Mouse (Mus musculus) midbrain, embryonic 13.5 days (tissue): ENCODE data around the gene Dctpp1. TPM values are rescaled to one million over a fixed set of nuclear protein-coding genes. Genes with fewer than 3 reads are reported as not detected.
A peak's percentile ranks its signal among the peaks of the same experiment; 100 is the strongest.
"Not testable (repeated sequence)": the region's sequence is repeated elsewhere in the genome, so short reads cannot be mapped to it uniquely, and the experiment has no call there.

ENCODE experiments used
- ATAC-seq: fragments of 200-750 bp; cut with Nextera tagmentation; 2 replicates; pipeline ENCODE4 v1.8.0; 2017; ENCODE audit warnings: mild to moderate bottlenecking, moderate TSS enrichment, moderate library complexity
- H3K27ac ChIP-seq: fragments of 300-500 bp; sonication (generic); 2 replicates; pipeline ENCODE4 v1.5.1; 2015; ENCODE audit warnings: inconsistent platforms, mild to moderate bottlenecking, moderate library complexity
- H3K27me3 ChIP-seq: fragments of 300-500 bp; sonication (generic); 2 replicates; pipeline ENCODE4 v1.6.1; 2015; ENCODE audit warnings: mild to moderate bottlenecking, inconsistent platforms
- H3K36me3 ChIP-seq: fragments of 300-500 bp; sonication (generic); 2 replicates; pipeline ENCODE4 v1.6.1; 2015; ENCODE audit warnings: mild to moderate bottlenecking, inconsistent platforms
- H3K4me1 ChIP-seq: fragments of 300-500 bp; sonication (generic); replicated peaks from 2 replicates; pipeline ENCODE4 v1.6.1; 2015; ENCODE audit warnings: inconsistent platforms
- H3K4me2 ChIP-seq: fragments of 300-500 bp; sonication (generic); replicated peaks from 2 replicates; pipeline ENCODE4 v1.6.1; 2015; ENCODE audit warnings: moderate library complexity, mild to moderate bottlenecking, inconsistent platforms
- H3K4me3 ChIP-seq: fragments of 300-500 bp; sonication (generic); replicated peaks from 2 replicates; pipeline ENCODE4 v1.5.1; 2015; ENCODE audit warnings: mild to moderate bottlenecking, inconsistent platforms
- H3K9ac ChIP-seq: fragments of 300-500 bp; sonication (generic); replicated peaks from 2 replicates; pipeline ENCODE4 v1.6.1; 2015; ENCODE audit warnings: mild to moderate bottlenecking, inconsistent platforms
- H3K9me3 ChIP-seq: fragments of 300-500 bp; sonication (generic); 2 replicates; pipeline ENCODE4 v1.6.1; 2016; ENCODE audit warnings: mild to moderate bottlenecking, inconsistent platforms
- WGBS: fragments of 180-500 bp; shearing (Covaris S2); methylation state at CpG from one replicate; pipeline ENCODE4 v1.1.7; 2015; 5-methylcytosine and 5-hydroxymethylcytosine counted together
- polyA plus RNA-seq: library from polyadenylated mRNA; unstranded; fragments of >200 nt; fragmentation: Nextera tagmentation; extraction: Ambion mirVana; gene quantifications from 2 replicates; pipeline ENCODE4 v1.2.1, GENCODE M21; 2015

Gene Dctpp1
- polyA plus RNA-seq, 1 experiment from 2014 or later: 143 TPM

- H3K9ac ChIP-seq: no peak overlapping the region
- no peak overlapping the region for H3K4me3 ChIP-seq
- no peaks in the 10 kb centered on the region for H3K27me3 ChIP-seq
- no peaks in the 10 kb centered on the region for H3K9me3 ChIP-seq
- H3K4me1 ChIP-seq: peaks cover 22% of the 10 kb centered on the region
- H3K4me2 ChIP-seq: no peak overlapping the region
- H3K36me3 ChIP-seq: no peaks in the 10 kb centered on the region
- 86% methylated on average over 10 of the region's 10 CpGs for WGBS
- ATAC-seq: no peak
- H3K27ac ChIP-seq: no peak overlapping the region
These were observed 1.9 kb upstream of the Dctpp1 start for GRCm38 (mm10) chr7:127262218-127262961.

- WGBS: 75% methylated on average over 8 of the region's 8 CpGs
- no peak for ATAC-seq
- H3K27ac ChIP-seq: no peak overlapping the region
- peaks cover 31% of the 10 kb centered on the region for H3K4me1 ChIP-seq
- H3K9ac ChIP-seq: peak overlapping the region; percentile 73
- no peaks in the 10 kb centered on the region for H3K27me3 ChIP-seq
- H3K36me3 ChIP-seq: peaks cover 9% of the 10 kb centered on the region
- H3K4me3 ChIP-seq: peak overlapping the region; percentile 59
- peak overlapping the region; percentile 83 for H3K4me2 ChIP-seq
- no peaks in the 10 kb centered on the region for H3K9me3 ChIP-seq
These were observed 1.2 kb downstream of the Dctpp1 start for GRCm38 (mm10) chr7:127259186-127259905.

GRCm38 (mm10) chr7:127256518-127256917, 4.0 kb downstream of the Dctpp1 start:
- WGBS: 91% methylated on average over 5 of the region's 5 CpGs
- H3K9me3 ChIP-seq: no peaks in the 10 kb centered on the region
- H3K27ac ChIP-seq: no peak overlapping the region
- no peaks in the 10 kb centered on the region for H3K27me3 ChIP-seq
- ATAC-seq: no peak
- H3K4me3 ChIP-seq: no peak overlapping the region
- H3K4me2 ChIP-seq: no peak overlapping the region
- H3K36me3 ChIP-seq: peaks cover 9% of the 10 kb centered on the region
- H3K9ac ChIP-seq: no peak overlapping the region
- H3K4me1 ChIP-seq: peaks cover 37% of the 10 kb centered on the region

- Histone ChIP-seq H3K9ac (no peak overlapping the region), H3K4me1 (peaks cover 33% of the 10 kb centered on the region), H3K4me3 (no peak overlapping the region), H3K27ac (no peak overlapping the region), H3K27me3 (no peaks in the 10 kb centered on the region), H3K4me2 (no peak overlapping the region), H3K9me3 (no peaks in the 10 kb centered on the region), H3K36me3 (peaks cover 9% of the 10 kb centered on the region)
- WGBS: 92% methylated on average over 2 of the region's 2 CpGs
- ATAC-seq: no peak
These were observed 4.5 kb downstream of the Dctpp1 start for GRCm38 (mm10) chr7:127255965-127256364.

- 31% methylated on average over 4 of the region's 4 CpGs for WGBS
- ATAC-seq: no peak
- Histone ChIP-seq H3K4me2 (peak overlapping the region; percentile 85), H3K9ac (peak overlapping the region; percentile 81), H3K27me3 (no peaks in the 10 kb centered on the region), H3K4me1 (peaks cover 30% of the 10 kb centered on the region), H3K4me3 (peak overlapping the region; percentile 60), H3K27ac (peak overlapping the region; percentile 92), H3K9me3 (no peaks in the 10 kb centered on the region), H3K36me3 (peaks cover 9% of the 10 kb centered on the region)
These were observed 5.5 kb downstream of the Dctpp1 start for GRCm38 (mm10) chr7:127255008-127255407.

GRCm38 (mm10) chr7:127253821-127254769, 6.4 kb downstream of the Dctpp1 start:
- ATAC-seq: peak; percentile 98
- 1% methylated on average over 136 of the region's 136 CpGs for WGBS
- H3K4me3 ChIP-seq: peak overlapping the region; percentile 60
- H3K27me3 ChIP-seq: no peaks in the 10 kb centered on the region
- H3K36me3 ChIP-seq: peaks cover 18% of the 10 kb centered on the region
- H3K4me1 ChIP-seq: peaks cover 21% of the 10 kb centered on the region
- peak overlapping the region; percentile 81 for H3K9ac ChIP-seq
- H3K4me2 ChIP-seq: peak overlapping the region; percentile 85
- H3K9me3 ChIP-seq: no peaks in the 10 kb centered on the region
- peak overlapping the region; percentile 92 for H3K27ac ChIP-seq

GRCm38 (mm10) chr7:127253341-127253740, 7.2 kb downstream of the Dctpp1 start:
- H3K4me3 ChIP-seq: peak overlapping the region; percentile 60
- peaks cover 18% of the 10 kb centered on the region for H3K36me3 ChIP-seq
- no peak for ATAC-seq
- no peaks in the 10 kb centered on the region for H3K9me3 ChIP-seq
- peak overlapping the region; percentile 92 for H3K27ac ChIP-seq
- H3K9ac ChIP-seq: peak overlapping the region; percentile 81
- H3K4me1 ChIP-seq: peaks cover 15% of the 10 kb centered on the region
- WGBS: 81% methylated on average over 6 of the region's 6 CpGs
- peak overlapping the region; percentile 85 for H3K4me2 ChIP-seq
- no peaks in the 10 kb centered on the region for H3K27me3 ChIP-seq

- 97% methylated on average over 2 of the region's 2 CpGs for WGBS
- H3K4me2 ChIP-seq: no peak overlapping the region
- no peaks in the 10 kb centered on the region for H3K9me3 ChIP-seq
- no peak for ATAC-seq
- H3K9ac ChIP-seq: no peak overlapping the region
- H3K27me3 ChIP-seq: no peaks in the 10 kb centered on the region
- peaks cover 18% of the 10 kb centered on the region for H3K36me3 ChIP-seq
- H3K4me3 ChIP-seq: no peak overlapping the region
- peaks cover 15% of the 10 kb centered on the region for H3K4me1 ChIP-seq
- no peak overlapping the region for H3K27ac ChIP-seq
These were observed 8.1 kb downstream of the Dctpp1 start for GRCm38 (mm10) chr7:127252414-127252813.

- H3K27ac ChIP-seq, H3K9ac ChIP-seq, H3K9me3 ChIP-seq, H3K4me3 ChIP-seq, ATAC-seq, H3K27me3 ChIP-seq, H3K4me2 ChIP-seq: not testable (repeated sequence)
- WGBS: 96% methylated on average over 8 of the region's 8 CpGs
- H3K36me3 ChIP-seq: peaks cover 24% of the 10 kb centered on the region
- H3K4me1 ChIP-seq: peaks cover 29% of the 10 kb centered on the region
These were observed 10.0 kb downstream of the Dctpp1 start for GRCm38 (mm10) chr7:127250511-127250910.

- peaks cover 28% of the 10 kb centered on the region for H3K4me1 ChIP-seq
- H3K4me2 ChIP-seq: peak overlapping the region; percentile 74
- peak; percentile 79 for ATAC-seq
- 10% methylated on average over 33 of the region's 33 CpGs for WGBS
- peak overlapping the region; percentile 87 for H3K9ac ChIP-seq
- H3K36me3 ChIP-seq: peaks cover 23% of the 10 kb centered on the region
- peak overlapping the region; percentile 74 for H3K4me3 ChIP-seq
- no peaks in the 10 kb centered on the region for H3K9me3 ChIP-seq
- peak overlapping the region; percentile 81 for H3K27ac ChIP-seq
- H3K27me3 ChIP-seq: no peaks in the 10 kb centered on the region
These were observed 15.6 kb downstream of the Dctpp1 start for GRCm38 (mm10) chr7:127244658-127245510.
